Mouse (Mus musculus) T-helper 2 cell (primary cell): Measurements from ENCODE around the gene Kdelr1.

Source experiments
- in situ Hi-C: fragments of 300-600 bp; cut with MboI, MseI; formaldehyde crosslinking; loops from one replicate; pipeline ENCODE4 v1.15.1; 2025; ENCODE audit warnings: high pct_unique_total_duplicates

The Kdelr1 gene

GRCm38 (mm10) chr7:45872624-45873023 lies at the start of gene Kdelr1:
Gene Kdelr1 (plus strand): TSS chr7:45872772.
- in situ Hi-C loops: no loop called here

GRCm38 (mm10) chr7:45824598-45824997 lies 48.0 kb upstream of the Kdelr1 start, which contains the start of gene Kcnj14:
Gene Kcnj14 (minus strand): TSS chr7:45824782.
- in situ Hi-C loops: no loop called here

GRCm38 (mm10) chr7:45826631-45827030 lies 45.9 kb upstream of the Kdelr1 start:
- in situ Hi-C loops: no loop called here

DNA sequence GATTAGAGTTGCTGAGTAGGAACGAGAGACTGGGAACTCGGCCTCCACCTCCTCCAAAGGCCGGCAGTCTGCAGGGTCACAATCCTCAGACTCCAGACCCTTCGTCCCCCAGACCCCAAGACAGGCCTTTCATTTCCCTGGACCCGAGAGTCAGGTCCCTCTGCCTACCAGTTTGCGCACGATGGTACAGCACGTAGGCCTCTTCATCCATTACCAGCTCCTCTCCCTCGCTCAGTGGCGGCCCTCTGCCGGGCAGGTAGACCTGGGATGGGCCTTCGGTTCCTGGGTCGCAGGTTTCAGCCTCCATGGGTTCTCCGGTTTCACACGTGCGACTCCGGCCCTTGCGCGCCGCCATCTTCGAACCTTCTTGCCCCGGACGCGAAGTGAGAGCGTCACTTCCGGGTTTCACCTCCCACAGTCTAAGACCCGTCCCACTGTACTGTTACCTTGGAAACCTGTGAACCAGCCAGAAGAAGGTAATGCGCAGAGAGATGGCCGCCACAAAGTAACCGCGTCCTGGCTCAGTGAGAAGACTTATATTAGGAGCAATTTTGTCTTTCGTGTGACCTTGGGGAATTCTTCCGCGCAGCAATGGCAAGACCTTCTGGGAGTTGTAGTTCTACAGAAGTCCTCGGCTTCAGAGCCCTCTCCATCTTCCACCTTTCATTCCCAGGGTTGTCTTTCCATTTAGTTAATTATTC lies 42.0 kb upstream of the Kdelr1 start, which contains the start of gene Grwd1:
Gene Grwd1 (minus strand): TSS at position 518 of the 701 bp plus-strand sequence.
- in situ Hi-C loops: no loop called here

GRCm38 (mm10) chr7:45831128-45831525 lies 41.4 kb upstream of the Kdelr1 start:
- in situ Hi-C loops: no loop called here

GRCm38 (mm10) chr7:45832428-45832827 lies 40.1 kb upstream of the Kdelr1 start:
- in situ Hi-C loops: no loop called here

GRCm38 (mm10) chr7:45833148-45833790 lies 39.3 kb upstream of the Kdelr1 start:
- in situ Hi-C loops: no loop called here

- in situ Hi-C loops: no loop called here
These were observed 38.6 kb upstream of the Kdelr1 start for GRCm38 (mm10) chr7:45833924-45834323.

- in situ Hi-C loops: no loop called here
These were observed 29.4 kb upstream of the Kdelr1 start for GRCm38 (mm10) chr7:45842950-45843744.

- in situ Hi-C loops: no loop called here
These were observed 24.0 kb upstream of the Kdelr1 start for GRCm38 (mm10) chr7:45848447-45849027.

GRCm38 (mm10) chr7:45850661-45851060 lies 21.9 kb upstream of the Kdelr1 start:
- in situ Hi-C loops: no loop called here

DNA sequence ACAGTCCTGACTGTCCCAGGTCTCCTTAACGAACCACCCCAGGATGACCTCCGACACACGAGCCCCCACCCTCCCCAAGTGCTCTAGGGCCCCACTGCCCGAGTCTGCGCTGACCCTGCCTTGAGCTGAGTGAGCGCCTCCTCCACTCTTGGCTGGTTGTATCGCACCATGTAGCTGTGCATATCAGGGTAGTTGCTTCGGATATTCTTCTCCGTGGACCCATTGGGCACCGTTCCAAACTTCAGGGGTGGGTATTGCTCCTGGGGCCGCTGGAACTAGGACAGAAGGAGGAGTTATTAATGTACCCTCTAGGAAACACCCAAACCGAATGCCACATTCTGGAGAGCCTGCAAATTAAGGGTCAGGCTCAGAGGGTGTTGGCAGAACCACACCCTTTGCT lies 19.5 kb upstream of the Kdelr1 start:
- in situ Hi-C loops: no loop called here

- in situ Hi-C loops: no loop called here
These were observed 15.3 kb upstream of the Kdelr1 start for GRCm38 (mm10) chr7:45856950-45857901.

DNA sequence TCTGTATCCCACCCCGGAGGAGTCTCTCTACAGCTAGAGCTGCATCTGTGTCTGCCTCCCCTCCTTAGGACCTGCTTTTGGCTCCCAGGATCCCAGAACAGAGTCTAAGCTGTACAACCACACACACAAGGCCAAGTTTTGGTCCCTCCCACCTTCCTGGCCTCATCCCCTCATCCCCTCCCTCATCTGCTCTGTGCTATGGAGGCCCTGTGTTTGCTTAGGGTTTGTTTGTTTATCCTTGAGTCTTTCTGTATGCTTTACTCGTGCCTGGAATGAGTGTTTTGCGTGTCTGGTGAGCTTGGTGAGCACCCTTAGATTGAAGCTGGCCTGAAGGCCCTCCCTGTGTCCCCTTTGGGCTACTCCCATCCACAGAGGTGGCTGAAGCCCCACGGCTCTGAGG lies 13.6 kb upstream of the Kdelr1 start:
- in situ Hi-C loops: no loop called here

DNA sequence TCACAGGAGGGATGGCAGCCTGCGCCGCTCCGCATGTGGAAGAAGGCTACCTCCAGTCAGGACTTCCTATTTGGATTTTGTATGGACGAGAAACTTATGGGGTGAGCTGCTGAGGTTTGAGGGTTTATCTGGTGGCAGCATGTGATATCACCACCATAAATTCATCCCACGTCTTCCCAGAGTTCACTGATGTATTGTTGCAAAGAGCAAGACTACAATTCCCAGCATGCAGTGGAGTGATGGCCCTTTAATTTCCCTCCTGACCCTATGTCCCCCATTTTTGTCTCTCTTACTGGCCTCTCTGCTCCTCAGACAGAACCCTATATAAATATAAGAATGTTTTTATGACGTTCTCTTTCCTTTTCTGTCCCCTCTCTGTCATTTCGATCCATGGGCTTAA lies 9.8 kb upstream of the Kdelr1 start:
- in situ Hi-C loops: no loop called here

- in situ Hi-C loops: no loop called here
These were observed 8.1 kb upstream of the Kdelr1 start for GRCm38 (mm10) chr7:45864435-45864834.

- in situ Hi-C loops: no loop called here
These were observed 6.4 kb upstream of the Kdelr1 start for GRCm38 (mm10) chr7:45865925-45866910.

- in situ Hi-C loops: no loop called here
These were observed 4.7 kb upstream of the Kdelr1 start for GRCm38 (mm10) chr7:45867871-45868270.

DNA sequence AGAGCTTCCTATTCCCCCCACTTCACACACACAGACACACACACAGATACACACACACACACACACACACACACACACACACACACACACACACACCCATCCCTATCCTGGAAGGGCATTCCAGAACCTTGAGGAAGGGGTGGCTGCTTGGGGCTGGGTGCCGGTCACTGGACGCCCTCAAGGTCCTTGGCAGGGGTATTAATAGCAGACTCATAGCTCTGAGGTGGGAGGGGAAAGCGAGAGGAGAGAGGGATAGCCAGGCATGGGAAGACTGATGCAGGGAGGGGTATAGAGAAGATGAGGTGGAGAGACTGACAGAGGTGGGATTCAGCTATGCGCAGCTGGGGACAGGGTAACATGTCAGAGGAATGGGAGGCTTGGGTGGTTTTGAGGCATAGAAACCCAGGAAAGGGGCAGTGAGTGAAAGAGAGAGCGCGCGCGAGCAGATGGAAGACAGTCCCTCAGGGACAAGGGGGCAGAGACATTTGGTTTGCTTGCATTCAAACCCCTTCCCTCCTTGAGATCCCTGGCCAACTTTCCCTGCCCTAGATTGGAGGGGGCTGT lies 3.4 kb upstream of the Kdelr1 start:
- in situ Hi-C loops: no loop called here
